Mouse (Mus musculus): ENCODE measurements around the gene Cxcl14.

DNA sequence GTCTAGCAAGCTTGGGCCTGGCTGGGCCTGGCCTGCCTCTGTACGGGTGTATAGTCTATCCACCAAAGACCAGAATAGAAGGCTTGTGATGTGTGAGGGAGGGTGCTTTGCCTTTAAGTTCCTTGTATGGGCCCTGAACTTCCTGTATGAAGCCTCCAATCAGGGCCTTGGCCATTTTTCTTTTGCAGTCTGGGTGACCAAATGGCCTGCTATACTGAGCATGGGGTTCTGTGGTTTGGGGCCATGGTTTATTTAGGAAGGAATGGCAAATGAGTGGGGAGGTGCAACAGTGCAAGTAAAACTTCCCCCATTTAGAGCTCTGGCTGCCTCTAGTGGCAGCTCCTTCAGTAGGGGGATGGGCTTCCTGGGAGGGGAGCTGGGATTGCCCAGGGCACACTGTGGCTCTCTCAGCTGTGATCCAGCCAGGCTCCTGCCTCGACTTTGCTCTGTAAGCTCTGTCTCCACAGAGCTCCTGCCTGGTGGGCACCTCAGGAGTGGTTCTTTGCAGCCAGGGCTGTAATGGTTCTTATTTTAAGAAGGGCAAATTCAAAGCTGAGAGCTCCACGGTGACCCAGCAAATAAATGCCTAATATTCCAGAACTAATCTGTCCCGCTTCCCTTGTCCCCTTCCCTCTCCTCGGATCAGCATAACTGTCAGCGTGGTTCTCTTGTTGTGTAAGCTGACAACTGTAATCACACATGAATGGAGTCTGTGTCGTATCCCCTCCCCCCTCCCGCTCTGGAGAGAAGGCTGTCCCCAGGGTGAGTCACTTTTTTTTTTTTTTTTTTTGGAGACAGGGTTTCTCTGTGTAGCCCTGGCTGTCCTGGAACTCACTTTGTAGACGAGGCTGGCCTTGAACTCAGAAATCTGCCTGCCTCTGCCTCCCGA, 38.7 kb upstream of the Cxcl14 start:
- no peak for TF ChIP-seq ZC3H11A (IDR thresholded peaks at IDR 0.05; ENCODE audit: borderline replicate concordance, low read depth, low read length)
- no peak for TF ChIP-seq MAFK (IDR thresholded peaks at IDR 0.05; ENCODE audit: insufficient read depth, low read depth, low read length)
- TF ChIP-seq ZNF384 (IDR thresholded peaks at IDR 0.05; ENCODE audit: low read depth, low read length), result no peak

Measured in ES-E14 (cell line).